Mouse (Mus musculus) hindbrain, embryonic 10.5 days (tissue): ENCODE data around the gene B430218F22Rik. TPM values are rescaled to one million over a fixed set of nuclear protein-coding genes. Genes with fewer than 3 reads are reported as not detected.
A peak's percentile ranks its signal among the peaks of the same experiment; 100 is the strongest.
"Not testable (repeated sequence)": the region's sequence is repeated elsewhere in the genome, so short reads cannot be mapped to it uniquely, and the experiment has no call there.

Experiments used
- DNase-seq: peaks from one replicate; pipeline ENCODE4 v3.0.0-alpha.2; 2017; ENCODE audit warnings: low spot score
- H3K27ac ChIP-seq: fragments of 300-500 bp; sonication (generic); 2 replicates; pipeline ENCODE4 v1.5.1; 2016; ENCODE audit warnings: mild to moderate bottlenecking, moderate library complexity
- H3K27me3 ChIP-seq: fragments of 300-500 bp; sonication (generic); 2 replicates; pipeline ENCODE4 v1.6.1; 2016; ENCODE audit warnings: mild to moderate bottlenecking; ENCODE audit not compliant: poor library complexity, insufficient read depth, severe bottlenecking
- H3K36me3 ChIP-seq: fragments of 300-500 bp; sonication (generic); 2 replicates; pipeline ENCODE4 v1.6.1; 2016; ENCODE audit warnings: mild to moderate bottlenecking, moderate library complexity
- H3K4me1 ChIP-seq: fragments of 300-500 bp; sonication (generic); replicated peaks from 2 replicates; pipeline ENCODE4 v1.6.1; 2016; ENCODE audit warnings: mild to moderate bottlenecking
- H3K4me3 ChIP-seq: fragments of 300-500 bp; sonication (generic); 2 replicates; pipeline ENCODE4 v1.5.1; 2016; ENCODE audit warnings: mild to moderate bottlenecking, moderate library complexity
- H3K9me3 ChIP-seq: fragments of 300-500 bp; sonication (generic); 2 replicates; pipeline ENCODE4 v1.6.1; 2016; ENCODE audit warnings: mild to moderate bottlenecking, moderate library complexity
- WGBS: fragments of 180-500 bp; shearing (Covaris S2); methylation state at CpG from one replicate; pipeline ENCODE4 v1.1.7; 2016; 5-methylcytosine and 5-hydroxymethylcytosine counted together
- polyA plus RNA-seq: library from polyadenylated mRNA; unstranded; fragments of >200 nt; fragmentation: Nextera tagmentation; extraction: Ambion mirVana; gene quantifications from 2 replicates; pipeline ENCODE4 v1.2.1, GENCODE M21; 2016

Gene B430218F22Rik
- 0.49 and 1.1 TPM in 2 replicates for polyA plus RNA-seq

DNA sequence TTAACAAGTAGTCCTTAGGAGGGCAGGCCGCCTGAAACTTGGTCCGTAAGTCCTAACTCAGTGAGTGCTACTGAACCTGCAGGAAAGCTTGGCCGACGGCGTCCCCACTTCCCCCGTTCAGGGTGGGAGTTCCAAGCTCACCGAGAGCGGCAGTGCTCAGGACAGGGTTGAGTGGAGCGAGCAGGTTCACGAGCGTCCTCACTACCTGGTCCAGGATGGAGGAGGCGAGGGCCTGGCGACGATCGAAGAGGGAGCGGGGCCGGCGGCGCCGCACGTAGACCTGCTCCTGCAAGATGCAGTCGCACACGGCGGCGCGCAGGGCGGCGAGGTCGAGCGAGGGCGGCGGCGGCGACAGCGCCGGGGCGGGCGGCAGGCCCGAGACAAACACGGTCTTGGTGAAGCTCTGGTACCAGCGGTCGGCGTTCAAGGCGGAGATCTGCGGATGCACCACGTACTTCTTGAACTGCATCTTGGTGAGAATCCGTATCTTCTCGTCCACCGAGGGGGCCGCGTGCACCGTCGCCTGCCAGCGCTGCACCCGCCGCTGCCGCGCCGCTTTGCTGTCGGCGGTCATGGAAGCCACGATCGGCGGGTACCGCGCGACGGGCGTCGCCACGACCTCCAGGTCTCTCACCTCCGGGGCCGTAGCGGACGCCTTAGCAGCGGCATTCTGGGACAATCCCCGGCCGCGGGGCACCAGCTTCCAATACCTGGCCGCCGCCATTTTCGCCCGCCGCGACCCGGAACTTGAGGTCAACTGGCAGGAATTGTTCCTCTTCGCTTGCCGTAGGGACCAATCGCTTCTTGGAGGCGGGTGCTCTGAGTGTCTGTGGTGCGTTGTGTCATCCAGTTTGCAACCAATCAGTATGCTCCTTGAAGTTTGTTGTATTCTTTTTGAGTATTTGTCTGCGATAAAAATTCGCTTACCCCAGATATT lies at the start of gene B430218F22Rik, which contains the start of gene Mrps30:
Gene B430218F22Rik, plus strand, starts transcription at position 120 of the 937 bp plus-strand sequence.
Gene Mrps30, minus strand, starts transcription at position 742 of the 937 bp plus-strand sequence.
- peak within 1 kb of the TSS; percentile 94 for H3K4me3 ChIP-seq
- peaks cover 9% of the 10 kb centered on the region for H3K4me1 ChIP-seq
- DNase-seq: peak; percentile 94
- H3K27me3 ChIP-seq: no peaks in the 10 kb centered on the region
- no peaks in the 10 kb centered on the region for H3K9me3 ChIP-seq
- H3K27ac ChIP-seq: peak within 1 kb of the TSS; percentile 96
- WGBS: under 1% methylated on average over 93 of the region's 93 CpGs
- H3K36me3 ChIP-seq: peaks cover 32% of the 10 kb centered on the region

DNA sequence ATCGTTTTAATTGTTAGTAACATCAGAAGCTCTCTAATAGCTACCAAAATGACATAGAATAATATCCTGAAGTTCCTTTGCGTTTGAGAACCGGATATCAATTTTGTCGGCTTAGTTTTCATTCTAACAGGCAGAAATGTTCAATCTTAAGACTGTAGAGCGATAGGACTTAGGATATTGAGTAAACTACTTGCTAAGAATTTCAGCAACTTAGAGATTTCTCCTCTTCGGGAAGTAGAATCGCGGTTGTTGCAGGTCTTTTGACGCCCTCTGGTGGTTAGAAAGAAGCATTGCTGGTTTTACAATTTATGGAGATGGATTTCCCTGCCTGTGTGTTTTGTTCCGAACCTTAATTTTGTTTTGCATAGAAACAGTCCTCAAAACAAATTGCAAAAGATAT lies 36.2 kb upstream of the B430218F22Rik start:
- Histone ChIP-seq H3K9me3 (no peaks in the 10 kb centered on the region), H3K36me3 (no peaks in the 10 kb centered on the region), H3K4me1 (no peaks in the 10 kb centered on the region), H3K4me3 (no peak overlapping the region), H3K27me3 (no peaks in the 10 kb centered on the region), H3K27ac (no peak overlapping the region)
- no peak for DNase-seq
- 28% methylated on average over 10 of the region's 10 CpGs for WGBS

DNA sequence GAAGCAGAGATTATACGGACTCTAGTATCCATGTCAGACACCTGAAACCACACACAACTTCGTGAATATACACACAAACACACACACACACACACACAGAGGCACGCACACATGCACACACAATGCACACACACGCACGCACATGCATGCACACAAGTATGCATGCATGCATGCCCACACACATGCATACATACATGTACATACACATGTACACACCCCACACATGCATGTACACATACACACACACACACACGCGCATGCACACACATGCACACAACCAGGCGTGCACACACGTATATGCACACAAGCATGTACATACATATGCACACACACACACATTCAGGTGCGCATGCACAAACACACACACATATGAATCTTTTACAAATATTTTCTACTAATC lies 35.6 kb upstream of the B430218F22Rik start:
- DNase-seq: no peak
- no peaks in the 10 kb centered on the region for H3K27me3 ChIP-seq

DNA sequence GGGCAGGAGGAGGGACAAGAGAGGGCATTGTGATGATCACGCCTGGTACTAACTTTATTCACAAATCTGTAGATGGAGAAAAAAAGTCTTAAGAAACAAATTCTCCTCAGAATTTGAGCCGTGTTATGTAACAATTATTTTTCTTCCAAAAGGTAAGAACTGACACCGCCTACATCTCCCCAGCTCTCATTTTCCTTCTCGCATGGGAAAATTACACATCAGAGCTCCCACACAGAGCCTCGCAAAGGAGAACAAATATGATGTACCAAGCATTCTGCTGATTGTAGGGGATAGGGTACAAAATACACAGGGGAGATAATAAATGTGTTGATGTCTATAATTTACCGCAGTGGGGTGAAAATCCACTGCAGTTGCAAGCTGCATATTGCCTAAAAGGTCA lies 23.1 kb upstream of the B430218F22Rik start:
- Histone ChIP-seq H3K36me3 (no peaks in the 10 kb centered on the region), H3K4me1 (no peaks in the 10 kb centered on the region)

More for the DNA sequence above, 35.6 kb upstream of the B430218F22Rik start:
- H3K4me3 ChIP-seq: no peak overlapping the region
- no peaks in the 10 kb centered on the region for H3K36me3 ChIP-seq
- 89% methylated on average over 10 of the region's 10 CpGs for WGBS
- no peaks in the 10 kb centered on the region for H3K9me3 ChIP-seq
- H3K27ac ChIP-seq: no peak overlapping the region
- H3K4me1 ChIP-seq: no peaks in the 10 kb centered on the region

GRCm38 (mm10) chr13:118365774-118366173 lies 20.7 kb upstream of the B430218F22Rik start:
- no peaks in the 10 kb centered on the region for H3K9me3 ChIP-seq
- DNase-seq: no peak
- no peak overlapping the region for H3K4me3 ChIP-seq
- no peaks in the 10 kb centered on the region for H3K4me1 ChIP-seq
- H3K27me3 ChIP-seq: no peaks in the 10 kb centered on the region
- no peak overlapping the region for H3K27ac ChIP-seq
- 70% methylated on average over 1 of the region's 1 CpGs for WGBS
- no peaks in the 10 kb centered on the region for H3K36me3 ChIP-seq

More for the DNA sequence above, 23.1 kb upstream of the B430218F22Rik start:
- H3K27me3 ChIP-seq: no peaks in the 10 kb centered on the region
- H3K27ac ChIP-seq: no peak overlapping the region
- no peaks in the 10 kb centered on the region for H3K9me3 ChIP-seq
- DNase-seq: no peak
- no peak overlapping the region for H3K4me3 ChIP-seq
- 92% methylated on average over 6 of the region's 6 CpGs for WGBS

GRCm38 (mm10) chr13:118372871-118373270 lies 13.6 kb upstream of the B430218F22Rik start:
- Histone ChIP-seq H3K36me3 (peaks cover 13% of the 10 kb centered on the region), H3K27ac (no peak overlapping the region), H3K9me3 (no peaks in the 10 kb centered on the region), H3K4me1 (no peaks in the 10 kb centered on the region), H3K4me3 (no peak overlapping the region), H3K27me3 (no peaks in the 10 kb centered on the region)
- DNase-seq: no peak
- WGBS: 88% methylated on average over 4 of the region's 4 CpGs

GRCm38 (mm10) chr13:118379155-118379554 lies 7.3 kb upstream of the B430218F22Rik start:
- H3K27me3 ChIP-seq: no peaks in the 10 kb centered on the region
- H3K9me3 ChIP-seq: no peaks in the 10 kb centered on the region
- H3K27ac ChIP-seq: no peak overlapping the region
- no peaks in the 10 kb centered on the region for H3K4me1 ChIP-seq
- H3K36me3 ChIP-seq: peaks cover 67% of the 10 kb centered on the region
- WGBS: 72% methylated on average over 1 of the region's 1 CpGs
- peak; percentile 44 for DNase-seq
- no peak overlapping the region for H3K4me3 ChIP-seq

GRCm38 (mm10) chr13:118380381-118380780 lies 6.0 kb upstream of the B430218F22Rik start:
- no peaks in the 10 kb centered on the region for H3K9me3 ChIP-seq

GRCm38 (mm10) chr13:118387448-118387801 lies 995 bp downstream of the B430218F22Rik start:
- peak overlapping the region; percentile 94 for H3K4me3 ChIP-seq
- WGBS: 12% methylated on average over 10 of the region's 10 CpGs
- DNase-seq, H3K27me3 ChIP-seq, H3K4me1 ChIP-seq, H3K9me3 ChIP-seq: not testable (repeated sequence)
- peaks cover 27% of the 10 kb centered on the region for H3K36me3 ChIP-seq
- peak overlapping the region; percentile 96; the same call in 1 of the 2 replicates for H3K27ac ChIP-seq

More at GRCm38 (mm10) chr13:118380381-118380780, 6.0 kb upstream of the B430218F22Rik start:
- H3K4me1 ChIP-seq: peaks cover under 1% of the 10 kb centered on the region; the same call in 1 of the 2 replicates
- DNase-seq: no peak
- no peak overlapping the region for H3K4me3 ChIP-seq
- 85% methylated on average over 10 of the region's 10 CpGs for WGBS
- H3K27me3 ChIP-seq: no peaks in the 10 kb centered on the region
- peaks cover 77% of the 10 kb centered on the region for H3K36me3 ChIP-seq
- no peak overlapping the region for H3K27ac ChIP-seq

DNA sequence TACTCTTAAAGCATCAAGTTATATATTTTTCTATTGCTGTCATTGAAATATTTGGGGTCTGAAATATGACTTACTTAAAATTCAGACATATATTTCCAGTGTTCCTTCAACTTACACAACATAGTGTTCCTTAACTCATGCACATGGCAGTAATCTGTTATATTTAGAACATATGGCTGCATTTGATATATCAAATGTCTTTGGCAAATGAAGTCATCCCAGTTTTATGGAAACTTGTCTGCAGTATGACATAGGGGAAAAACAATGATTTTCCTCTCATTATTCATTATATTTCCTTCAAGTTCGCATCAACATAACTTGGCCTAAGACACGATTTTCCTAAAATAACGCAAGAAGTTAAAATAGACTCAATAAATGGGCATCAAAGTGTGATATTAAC lies 9.4 kb downstream of the B430218F22Rik start:
- Histone ChIP-seq H3K36me3 (no peaks in the 10 kb centered on the region), H3K4me3 (no peak overlapping the region), H3K4me1 (no peaks in the 10 kb centered on the region), H3K27ac (no peak overlapping the region), H3K9me3 (no peaks in the 10 kb centered on the region), H3K27me3 (no peaks in the 10 kb centered on the region)
- WGBS: 91% methylated on average over 3 of the region's 3 CpGs
- no peak for DNase-seq

DNA sequence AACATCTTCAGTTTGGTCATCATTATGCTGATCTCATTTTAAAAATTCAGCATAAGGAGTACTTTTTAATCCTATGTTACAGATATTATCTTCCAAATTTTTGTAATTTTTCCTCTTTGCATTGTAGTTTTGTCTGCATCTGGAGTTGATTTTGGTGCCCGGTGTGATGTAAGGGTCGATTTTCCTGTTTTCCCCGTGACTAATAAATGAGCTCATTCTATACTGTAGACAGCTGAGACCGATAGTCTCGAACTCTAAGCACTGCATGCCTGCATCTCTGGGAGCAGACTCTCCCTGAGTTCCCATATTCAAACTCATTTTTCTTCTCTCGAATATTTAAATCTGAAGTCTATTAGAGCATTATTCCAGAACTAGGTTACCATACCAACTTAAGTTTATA lies 13.9 kb downstream of the B430218F22Rik start:
- Histone ChIP-seq H3K36me3 (no peaks in the 10 kb centered on the region), H3K27me3 (no peaks in the 10 kb centered on the region), H3K27ac (no peak overlapping the region), H3K4me3 (no peak overlapping the region), H3K9me3 (no peaks in the 10 kb centered on the region), H3K4me1 (no peaks in the 10 kb centered on the region)
- DNase-seq: no peak
- WGBS: 67% methylated on average over 6 of the region's 6 CpGs

- no peaks in the 10 kb centered on the region for H3K9me3 ChIP-seq
- no peaks in the 10 kb centered on the region for H3K36me3 ChIP-seq
- H3K4me1 ChIP-seq: no peaks in the 10 kb centered on the region
- H3K4me3 ChIP-seq: no peak overlapping the region
- no peak overlapping the region for H3K27ac ChIP-seq
- no peaks in the 10 kb centered on the region for H3K27me3 ChIP-seq
- DNase-seq: no peak
These were observed 17.1 kb downstream of the B430218F22Rik start for GRCm38 (mm10) chr13:118403544-118403943.

DNA sequence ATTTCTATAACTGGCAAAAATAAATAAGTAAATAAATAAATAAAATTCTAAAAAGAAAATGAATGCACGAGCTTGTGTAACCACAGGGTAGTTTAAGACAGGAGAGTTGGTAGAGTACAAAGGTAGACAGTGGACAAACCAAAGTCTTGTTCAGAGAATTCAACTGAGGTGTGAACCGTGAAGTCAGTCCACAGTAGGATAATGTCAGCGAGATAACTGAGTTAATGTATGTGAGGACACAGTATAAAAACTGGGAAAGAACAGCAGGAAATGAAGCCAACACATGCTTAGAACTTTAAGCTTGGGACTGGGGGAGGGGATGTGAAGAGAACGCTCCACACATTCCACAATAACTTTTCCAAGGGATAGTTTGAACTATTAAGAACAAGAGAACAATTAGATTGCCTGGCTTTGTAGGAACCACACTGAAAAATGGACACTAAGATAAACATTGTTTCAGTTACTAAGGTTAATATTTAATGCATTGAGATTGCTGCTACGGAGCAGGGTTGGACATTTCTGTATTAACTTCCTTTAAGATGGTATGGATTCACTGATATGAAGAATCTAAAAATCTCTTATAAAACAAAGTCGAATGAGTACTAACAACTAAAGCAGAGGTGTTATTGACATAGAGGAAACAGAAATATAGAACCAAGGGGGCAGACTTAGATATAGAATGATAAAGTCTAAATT lies 25.0 kb downstream of the B430218F22Rik start:
- Histone ChIP-seq H3K4me1 (no peaks in the 10 kb centered on the region), H3K27me3 (no peaks in the 10 kb centered on the region), H3K27ac (no peak overlapping the region), H3K36me3 (no peaks in the 10 kb centered on the region), H3K4me3 (no peak overlapping the region), H3K9me3 (no peaks in the 10 kb centered on the region)
- no peak for DNase-seq
- 87% methylated on average over 6 of the region's 6 CpGs for WGBS
